Mouse (Mus musculus) lung, postnatal 0 days (tissue): ENCODE measurements around the gene Msmb. TPM values are rescaled to one million over a fixed set of nuclear protein-coding genes. Genes with fewer than 3 reads are reported as not detected.

Experiments
- ATAC-seq: fragments of 200-750 bp; cut with Nextera tagmentation; 2 replicates; pipeline ENCODE4 v1.8.0; 2017; ENCODE audit warnings: moderate library complexity
- DNase-seq: peaks from one replicate; pipeline ENCODE4 v3.0.0-alpha.2; 2016; ENCODE audit warnings: low spot score
- H3K27ac ChIP-seq: fragments of 300-500 bp; sonication (generic); 2 replicates; pipeline ENCODE4 v1.5.1; 2014; ENCODE audit warnings: antibody characterized with exemption, mild to moderate bottlenecking, low read length, mixed read lengths
- H3K27me3 ChIP-seq: fragments of 300-500 bp; sonication (generic); replicated peaks from 2 replicates; pipeline ENCODE4 v1.6.1; 2014; ENCODE audit warnings: low read length, mixed read lengths; ENCODE audit not compliant: insufficient read depth
- H3K36me3 ChIP-seq: fragments of 300-500 bp; sonication (generic); 2 replicates; pipeline ENCODE4 v1.6.1; 2014; ENCODE audit warnings: low read length, mixed read lengths; ENCODE audit not compliant: insufficient read depth
- H3K4me1 ChIP-seq: fragments of 300-500 bp; sonication (generic); 2 replicates; pipeline ENCODE4 v1.6.1; 2014; ENCODE audit warnings: antibody characterized with exemption, low read depth, low read length, mixed read lengths; ENCODE audit not compliant: insufficient read depth
- H3K4me2 ChIP-seq: fragments of 300-500 bp; sonication (generic); replicated peaks from 2 replicates; pipeline ENCODE4 v1.6.1; 2014; ENCODE audit warnings: low read depth, mild to moderate bottlenecking, low read length, moderate library complexity, mixed read lengths
- H3K4me3 ChIP-seq: fragments of 300-500 bp; sonication (generic); 2 replicates; pipeline ENCODE4 v1.5.1; 2014; ENCODE audit warnings: low read depth, low read length
- H3K9ac ChIP-seq: fragments of 300-500 bp; sonication (generic); replicated peaks from 2 replicates; pipeline ENCODE4 v1.6.1; 2014; ENCODE audit warnings: low read depth, mild to moderate bottlenecking
- H3K9me3 ChIP-seq: fragments of 300-500 bp; sonication (generic); 2 replicates; pipeline ENCODE4 v1.6.1; 2016; ENCODE audit warnings: low read length, mixed read lengths
- CTCF ChIP-seq: IDR thresholded peaks from 2 replicates; pipeline ENCODE4 v1.5.1; 2016; ENCODE audit warnings: antibody characterized with exemption, mild to moderate bottlenecking
- EP300 ChIP-seq: IDR thresholded peaks from 2 replicates; pipeline ENCODE4 v1.6.1; 2016; ENCODE audit warnings: antibody characterized with exemption, mild to moderate bottlenecking, control low read depth
- WGBS: fragments of 180-500 bp; shearing (Covaris S2); extraction: QIAGEN DNeasy Blood & Tissue Kit; methylation state at CpG from one replicate; pipeline ENCODE4 v1.1.7; 2014; 5-methylcytosine and 5-hydroxymethylcytosine counted together
- polyA plus RNA-seq: library from polyadenylated mRNA; unstranded; fragments of >200 nt; fragmentation: Nextera tagmentation; extraction: Ambion mirVana; gene quantifications from 2 replicates; pipeline ENCODE4 v1.2.1, GENCODE M21; 2015

Gene Msmb
- polyA plus RNA-seq: not detected in 2 replicates

DNA sequence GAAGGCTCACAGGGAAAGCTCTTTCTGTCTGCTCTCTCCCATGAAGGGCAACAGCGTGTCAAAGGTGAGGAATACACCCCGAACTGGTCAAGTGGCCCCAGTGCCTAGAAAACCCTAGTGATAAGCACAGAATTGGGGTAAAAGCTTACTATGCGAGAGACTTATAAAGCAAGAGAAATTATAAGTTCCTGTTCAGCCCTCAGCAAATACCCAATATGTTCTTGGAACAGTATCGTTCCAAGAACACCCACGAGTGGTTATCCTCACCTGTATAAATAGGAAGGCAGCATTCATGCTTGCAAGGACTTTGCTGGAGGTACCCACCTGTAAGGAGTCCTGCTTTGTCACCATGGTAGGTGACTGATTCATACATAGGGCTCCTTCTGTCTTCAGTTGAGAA lies at the start of gene Msmb:
Gene Msmb (plus strand): TSS at position 301 of the 400 bp plus-strand sequence.
- TF ChIP-seq CTCF (no peak), EP300 (no peak)
- DNase-seq: no peak
- WGBS: 83% methylated on average over 5 of the region's 5 CpGs

DNA sequence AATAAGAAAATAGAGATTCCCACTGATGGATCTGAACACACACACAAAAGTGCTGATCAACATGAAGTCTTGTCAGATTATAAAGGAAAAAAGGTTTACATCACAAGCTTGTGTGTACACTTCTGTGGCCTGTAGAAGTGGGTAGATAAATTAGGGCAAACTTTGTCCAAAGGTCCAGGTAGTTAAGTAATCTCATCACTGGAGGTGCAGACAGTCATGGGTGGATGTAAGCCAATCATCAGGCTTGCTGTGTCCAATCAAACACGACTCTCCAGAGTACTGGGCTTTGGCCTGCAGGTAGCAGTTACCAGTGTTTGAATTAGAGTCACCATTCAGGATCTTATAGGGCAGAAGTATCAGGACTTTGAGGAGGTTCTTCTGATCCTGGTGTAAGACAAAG lies 48.8 kb upstream of the Msmb start:
- Histone ChIP-seq H3K4me2 (no peak overlapping the region), H3K4me3 (no peak overlapping the region), H3K27ac (no peak overlapping the region), H3K9me3 (no peaks in the 10 kb centered on the region), H3K4me1 (no peaks in the 10 kb centered on the region), H3K27me3 (no peaks in the 10 kb centered on the region), H3K9ac (no peak overlapping the region), H3K36me3 (peaks cover 23% of the 10 kb centered on the region)
- TF ChIP-seq CTCF: no peak
- TF ChIP-seq EP300: no peak
- 60% methylated on average over 1 of the region's 1 CpGs for WGBS
- DNase-seq (no peak), ATAC-seq (no peak)

More for the DNA sequence above, at the start of gene Msmb:
- no peak within 1 kb of the TSS for H3K9ac ChIP-seq
- no peak for ATAC-seq
- H3K36me3 ChIP-seq: no peaks in the 10 kb centered on the region
- no peak within 1 kb of the TSS for H3K27ac ChIP-seq
- no peaks in the 10 kb centered on the region for H3K4me1 ChIP-seq
- no peaks in the 10 kb centered on the region for H3K9me3 ChIP-seq
- no peaks in the 10 kb centered on the region for H3K27me3 ChIP-seq
- H3K4me3 ChIP-seq: no peak within 1 kb of the TSS
- no peak within 1 kb of the TSS for H3K4me2 ChIP-seq

DNA sequence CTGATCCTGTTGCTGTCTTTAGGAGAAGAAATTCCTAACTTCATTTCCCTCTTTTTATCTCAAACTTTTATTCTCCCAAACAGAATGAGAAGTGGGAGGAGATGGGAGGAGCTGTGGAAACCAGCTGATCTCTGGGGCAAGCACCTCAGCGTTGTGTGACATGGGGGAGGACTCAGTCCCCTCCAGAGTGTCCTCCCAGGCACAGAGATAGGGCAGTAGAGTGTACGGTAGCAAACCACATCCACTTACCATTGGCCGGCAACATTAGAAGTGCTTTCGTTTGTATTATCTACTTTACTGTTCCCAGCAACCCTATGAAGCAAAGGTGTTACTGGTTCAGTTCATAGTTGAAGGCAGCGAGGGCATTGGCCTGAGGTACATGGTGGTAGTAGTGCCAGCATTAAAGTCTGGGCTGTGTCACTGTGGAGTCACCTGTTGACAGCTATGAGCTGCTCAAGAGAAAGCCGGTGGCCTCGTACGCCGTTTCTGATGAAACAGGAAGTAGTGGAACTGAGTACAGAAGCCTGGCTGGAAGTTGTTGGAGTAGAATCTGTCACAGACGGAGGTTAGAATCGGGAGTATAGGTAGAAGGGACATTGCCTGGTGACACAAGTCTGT lies 48.2 kb upstream of the Msmb start:
- Histone ChIP-seq H3K4me1 (no peaks in the 10 kb centered on the region), H3K4me2 (no peak overlapping the region), H3K9me3 (no peaks in the 10 kb centered on the region), H3K27ac (no peak overlapping the region), H3K36me3 (peaks cover 23% of the 10 kb centered on the region), H3K4me3 (no peak overlapping the region), H3K27me3 (no peaks in the 10 kb centered on the region), H3K9ac (no peak overlapping the region)
- DNase-seq (no peak), ATAC-seq (no peak)
- WGBS: 76% methylated on average over 11 of the region's 11 CpGs
- TF ChIP-seq EP300 (no peak), CTCF (no peak)

DNA sequence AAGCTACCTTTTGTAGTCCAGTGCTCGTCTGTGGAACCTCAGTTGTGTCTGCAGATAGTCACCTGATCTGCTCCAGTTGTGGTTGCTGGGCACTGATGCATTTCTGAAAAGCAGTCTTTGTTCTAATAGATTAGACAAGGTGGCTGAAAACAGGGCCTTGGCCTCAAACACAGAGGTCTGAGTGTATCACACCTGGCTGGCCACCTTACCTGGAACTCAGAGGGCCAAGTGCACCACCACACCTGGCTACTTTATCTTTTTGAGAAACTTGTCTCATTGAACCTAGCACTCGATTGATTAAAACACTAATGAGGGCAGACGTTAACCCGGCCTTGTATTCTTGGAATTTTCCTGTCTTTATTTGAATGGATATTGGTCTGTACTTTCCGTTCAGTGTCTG lies 46.2 kb upstream of the Msmb start:
- no peak overlapping the region for H3K9ac ChIP-seq
- no peaks in the 10 kb centered on the region for H3K9me3 ChIP-seq
- H3K36me3 ChIP-seq: peaks cover 33% of the 10 kb centered on the region
- DNase-seq (no peak), ATAC-seq (no peak)
- H3K27me3 ChIP-seq: no peaks in the 10 kb centered on the region
- TF ChIP-seq EP300 (no peak), CTCF (no peak)
- no peak overlapping the region for H3K4me3 ChIP-seq
- H3K4me2 ChIP-seq: no peak overlapping the region
- no peaks in the 10 kb centered on the region for H3K4me1 ChIP-seq
- 85% methylated on average over 5 of the region's 5 CpGs for WGBS
- H3K27ac ChIP-seq: no peak overlapping the region

DNA sequence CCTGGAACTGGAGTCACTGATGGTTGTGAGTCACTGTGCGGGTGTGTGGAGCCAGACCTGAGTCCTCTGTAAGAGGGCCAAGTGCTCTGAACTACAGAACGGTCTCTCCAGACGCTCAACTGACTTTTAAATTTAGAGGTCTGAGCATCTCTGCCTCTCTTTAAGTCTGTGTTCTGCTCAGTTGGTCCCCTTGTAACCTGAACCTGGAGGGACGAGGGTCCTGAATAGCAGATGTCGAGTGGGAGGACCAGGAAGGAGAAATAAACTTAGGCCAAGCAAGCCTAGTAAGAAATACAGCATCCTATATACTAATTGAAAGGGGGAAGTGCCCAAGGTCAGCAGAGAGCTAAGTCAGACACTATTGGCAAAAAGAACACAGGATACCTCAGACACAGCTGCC lies 45.1 kb upstream of the Msmb start:
- TF ChIP-seq EP300 (no peak), CTCF (no peak)
- Histone ChIP-seq H3K4me1 (no peaks in the 10 kb centered on the region), H3K4me3 (no peak overlapping the region), H3K27ac (no peak overlapping the region), H3K9ac (no peak overlapping the region), H3K9me3 (no peaks in the 10 kb centered on the region), H3K27me3 (no peaks in the 10 kb centered on the region), H3K4me2 (no peak overlapping the region), H3K36me3 (peaks cover 33% of the 10 kb centered on the region)
- no peak for ATAC-seq
- DNase-seq: no peak
- 86% methylated on average over 5 of the region's 5 CpGs for WGBS

DNA sequence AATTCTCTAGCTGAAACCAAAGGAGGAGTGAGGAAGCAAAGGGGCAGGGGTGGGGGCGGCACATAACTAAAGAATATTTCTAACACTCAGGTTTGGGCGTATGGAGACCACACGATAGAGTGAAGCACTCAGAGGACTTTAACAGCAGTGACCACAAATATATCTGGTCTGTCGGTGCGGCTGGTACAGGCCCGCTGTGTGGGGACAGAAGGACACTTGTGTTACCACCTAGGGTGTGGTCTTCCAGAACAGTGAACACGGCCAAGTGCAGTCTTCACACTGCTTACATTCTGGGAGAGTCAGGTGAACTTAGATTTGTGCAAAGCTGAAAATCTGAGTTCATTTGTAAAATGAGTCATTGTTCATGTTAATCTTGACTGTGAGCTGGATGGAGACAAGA lies 44.1 kb upstream of the Msmb start:
- Histone ChIP-seq H3K4me1 (no peaks in the 10 kb centered on the region), H3K4me2 (no peak overlapping the region), H3K27me3 (no peaks in the 10 kb centered on the region), H3K4me3 (no peak overlapping the region), H3K36me3 (peaks cover 25% of the 10 kb centered on the region; the same call in 1 of the 2 replicates), H3K9me3 (no peaks in the 10 kb centered on the region), H3K27ac (no peak overlapping the region), H3K9ac (no peak overlapping the region)
- no peak for TF ChIP-seq EP300
- TF ChIP-seq CTCF: no peak
- no peak for ATAC-seq
- DNase-seq: no peak
- 91% methylated on average over 7 of the region's 7 CpGs for WGBS

DNA sequence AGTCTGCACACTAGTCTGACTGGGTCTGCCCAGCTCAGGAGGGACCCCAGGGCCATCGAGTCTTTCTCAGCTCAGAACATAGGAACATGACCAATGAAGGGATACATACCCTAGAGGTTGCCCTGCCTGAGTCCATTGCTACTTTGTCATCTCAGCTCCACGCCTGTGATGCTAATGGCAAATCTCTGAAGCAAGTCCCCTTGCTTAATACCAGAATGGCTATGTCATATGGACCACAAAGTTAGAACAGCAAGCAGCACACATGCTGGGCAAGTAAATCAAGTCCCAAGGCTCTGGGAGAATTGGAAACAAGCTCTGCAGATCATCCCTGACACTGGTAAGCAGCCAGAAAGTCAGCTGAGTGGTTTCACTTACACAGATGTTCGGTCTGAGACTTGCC lies 42.9 kb upstream of the Msmb start:
- Histone ChIP-seq H3K36me3 (peaks cover 20% of the 10 kb centered on the region; the same call in 1 of the 2 replicates), H3K9me3 (no peaks in the 10 kb centered on the region), H3K4me3 (no peak overlapping the region), H3K27me3 (no peaks in the 10 kb centered on the region), H3K4me1 (no peaks in the 10 kb centered on the region), H3K9ac (no peak overlapping the region), H3K27ac (no peak overlapping the region), H3K4me2 (no peak overlapping the region)
- TF ChIP-seq CTCF (no peak), EP300 (no peak)
- DNase-seq: no peak
- 79% methylated on average over 3 of the region's 3 CpGs for WGBS
- no peak for ATAC-seq
